Mouse (Mus musculus) midbrain, embryonic 15.5 days (tissue): Measurements from ENCODE around the gene Riiad1. TPM values are rescaled to one million over a fixed set of nuclear protein-coding genes. Genes with fewer than 3 reads are reported as not detected.
A peak's percentile ranks its signal among the peaks of the same experiment; 100 is the strongest.

Experiments used
- ATAC-seq: fragments of 200-750 bp; cut with Nextera tagmentation; replicated peaks from 2 replicates; pipeline ENCODE4 v1.8.0; 2017; ENCODE audit warnings: moderate TSS enrichment
- H3K27ac ChIP-seq: fragments of 300-500 bp; sonication (generic); 2 replicates; pipeline ENCODE4 v1.5.1; 2015; ENCODE audit warnings: mild to moderate bottlenecking, inconsistent platforms
- H3K27me3 ChIP-seq: fragments of 300-500 bp; sonication (generic); replicated peaks from 2 replicates; pipeline ENCODE4 v1.6.1; 2015; ENCODE audit warnings: inconsistent platforms
- H3K36me3 ChIP-seq: fragments of 300-500 bp; sonication (generic); replicated peaks from 2 replicates; pipeline ENCODE4 v1.6.1; 2015; ENCODE audit warnings: inconsistent platforms
- H3K4me1 ChIP-seq: fragments of 300-500 bp; sonication (generic); 2 replicates; pipeline ENCODE4 v1.6.1; 2015; ENCODE audit warnings: inconsistent platforms
- H3K4me2 ChIP-seq: fragments of 300-500 bp; sonication (generic); 2 replicates; pipeline ENCODE4 v1.6.1; 2015; ENCODE audit warnings: inconsistent platforms, mild to moderate bottlenecking, moderate library complexity
- H3K4me3 ChIP-seq: fragments of 300-500 bp; sonication (generic); 2 replicates; pipeline ENCODE4 v1.5.1; 2015; ENCODE audit warnings: mild to moderate bottlenecking, inconsistent platforms
- H3K9ac ChIP-seq: fragments of 300-500 bp; sonication (generic); 2 replicates; pipeline ENCODE4 v1.6.1; 2015; ENCODE audit warnings: mild to moderate bottlenecking, inconsistent platforms
- H3K9me3 ChIP-seq: fragments of 300-500 bp; sonication (generic); 2 replicates; pipeline ENCODE4 v1.6.1; 2016; ENCODE audit warnings: inconsistent platforms
- WGBS: fragments of 180-500 bp; shearing (Covaris S2); methylation state at CpG from one replicate; pipeline ENCODE4 v1.1.7; 2015; ENCODE audit warnings: mixed read lengths; 5-methylcytosine and 5-hydroxymethylcytosine counted together
- polyA plus RNA-seq: library from polyadenylated mRNA; unstranded; fragments of >200 nt; fragmentation: Nextera tagmentation; extraction: Ambion mirVana; gene quantifications from 2 replicates; pipeline ENCODE4 v1.2.1, GENCODE M21; 2015

The Riiad1 gene
- 20.1 and 21.3 TPM in 2 replicates for polyA plus RNA-seq

DNA sequence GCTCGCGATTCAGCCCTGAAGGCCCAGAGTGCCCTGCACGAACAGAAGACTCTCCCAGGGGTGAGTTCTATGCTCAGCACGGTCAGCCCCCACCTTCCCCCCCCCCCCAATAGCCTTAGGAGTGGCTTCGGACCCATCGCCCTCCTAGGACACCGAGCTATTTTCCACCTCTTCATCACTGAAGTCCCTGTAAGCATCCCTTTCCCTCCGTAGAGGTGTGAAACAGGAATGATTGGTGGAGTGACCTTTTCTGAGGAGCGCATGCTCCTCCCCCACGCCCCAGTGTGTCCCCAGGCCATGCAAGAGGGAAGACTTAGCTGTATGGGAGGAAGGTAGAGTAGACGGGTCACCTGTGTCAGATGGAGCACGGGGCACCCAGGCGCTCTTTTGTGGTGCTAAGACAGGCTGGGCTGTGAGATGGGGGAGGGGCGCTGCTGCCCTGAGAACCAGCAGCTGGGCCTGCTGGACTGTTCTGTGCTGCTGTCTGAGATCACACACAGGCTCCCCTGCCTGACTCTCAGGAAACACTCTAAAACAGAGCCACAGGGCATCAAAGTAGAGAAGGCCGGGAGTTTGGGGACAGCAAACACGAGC is at the start of gene Riiad1:
Riiad1 (minus strand) TSS at position 51 of the 594 bp plus-strand sequence.
- H3K4me3 ChIP-seq: peak within 1 kb of the TSS; percentile 69
- H3K4me1 ChIP-seq: peaks cover 72% of the 10 kb centered on the region
- WGBS: 13% methylated on average over 16 of the region's 16 CpGs
- peaks cover 2% of the 10 kb centered on the region; the same call in 1 of the 2 replicates for H3K36me3 ChIP-seq
- no peaks in the 10 kb centered on the region for H3K27me3 ChIP-seq
- H3K9ac ChIP-seq: peak within 1 kb of the TSS; percentile 85
- H3K9me3 ChIP-seq: no peaks in the 10 kb centered on the region
- no peak for ATAC-seq
- H3K4me2 ChIP-seq: peak within 1 kb of the TSS; percentile 83
- H3K27ac ChIP-seq: peak within 1 kb of the TSS; percentile 91

DNA sequence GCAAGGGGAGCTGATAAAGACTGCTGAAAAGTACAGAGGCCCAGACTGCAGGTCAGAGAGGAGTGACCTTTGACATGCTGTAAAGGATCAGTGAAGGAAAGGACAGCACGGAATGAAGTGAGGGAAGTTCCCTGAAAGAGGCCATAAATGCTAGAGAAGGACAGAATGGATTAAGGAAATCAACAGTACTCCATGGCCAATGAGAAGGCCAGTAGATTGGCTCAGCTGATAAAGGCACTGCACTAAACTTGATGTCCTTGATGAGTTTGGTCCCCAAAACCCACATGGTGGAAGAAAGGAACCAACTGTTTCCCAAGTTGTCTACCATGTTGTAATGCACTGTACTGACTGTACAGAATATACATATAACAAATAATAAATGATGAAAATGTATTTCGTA is 46.6 kb upstream of the Riiad1 start:
- Histone ChIP-seq H3K27ac (no peak overlapping the region), H3K4me2 (no peak overlapping the region), H3K9me3 (no peaks in the 10 kb centered on the region), H3K9ac (no peak overlapping the region), H3K4me3 (no peak overlapping the region), H3K27me3 (no peaks in the 10 kb centered on the region), H3K4me1 (no peaks in the 10 kb centered on the region), H3K36me3 (peaks cover 24% of the 10 kb centered on the region; the same call in 1 of the 2 replicates)
- ATAC-seq: no peak
- WGBS: 71% methylated on average over 2 of the region's 2 CpGs

DNA sequence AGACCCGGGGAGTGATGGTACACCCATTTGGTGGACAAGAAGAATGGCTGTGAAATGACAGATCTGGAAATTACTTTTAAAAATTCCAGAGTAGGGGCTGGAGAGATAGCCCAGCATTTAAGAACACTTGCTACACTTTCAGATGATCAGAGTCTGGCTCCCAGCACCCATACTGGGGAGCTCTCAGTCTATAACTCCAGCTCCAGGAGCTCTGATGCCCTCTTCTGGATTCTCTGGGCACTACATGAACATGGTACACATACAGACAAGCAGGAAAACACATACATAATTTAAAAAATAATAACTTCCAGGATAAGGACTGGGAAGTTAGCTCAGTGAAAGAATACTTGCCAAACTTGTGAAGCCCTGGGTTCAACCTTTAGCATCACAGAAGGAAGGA is 26.5 kb upstream of the Riiad1 start:
- Histone ChIP-seq H3K9me3 (no peaks in the 10 kb centered on the region), H3K4me3 (no peak overlapping the region), H3K27me3 (no peaks in the 10 kb centered on the region), H3K36me3 (peaks cover 16% of the 10 kb centered on the region; the same call in 1 of the 2 replicates), H3K27ac (no peak overlapping the region), H3K4me2 (no peak overlapping the region), H3K9ac (no peak overlapping the region), H3K4me1 (no peaks in the 10 kb centered on the region)
- 92% methylated on average over 1 of the region's 1 CpGs for WGBS
- ATAC-seq: no peak

DNA sequence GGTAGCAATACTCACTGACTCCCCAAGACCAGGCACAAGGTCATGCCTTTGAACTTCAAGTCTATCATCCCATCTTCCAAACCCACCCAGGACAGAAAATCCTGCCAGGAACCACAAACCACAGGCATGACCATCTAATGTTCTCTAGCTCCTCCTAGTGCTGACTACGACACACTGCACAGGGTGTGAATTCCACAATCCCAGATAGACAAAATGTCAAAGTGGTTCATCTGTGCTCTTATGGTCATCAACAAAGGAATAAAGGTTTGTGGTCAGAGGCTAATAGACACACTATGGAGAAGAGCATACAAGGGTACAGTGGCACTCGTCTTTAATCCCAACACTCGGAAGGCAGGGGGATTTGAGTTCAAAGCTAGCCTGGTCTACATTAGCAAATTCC is 22.1 kb upstream of the Riiad1 start:
- Histone ChIP-seq H3K4me3 (no peak overlapping the region), H3K4me1 (no peaks in the 10 kb centered on the region), H3K9ac (no peak overlapping the region), H3K27ac (no peak overlapping the region), H3K36me3 (peaks cover 11% of the 10 kb centered on the region; the same call in 1 of the 2 replicates), H3K27me3 (no peaks in the 10 kb centered on the region), H3K4me2 (no peak overlapping the region), H3K9me3 (no peaks in the 10 kb centered on the region)
- WGBS: 77% methylated on average over 3 of the region's 3 CpGs
- peak; percentile 59; the same call in 1 of the 2 replicates for ATAC-seq

DNA sequence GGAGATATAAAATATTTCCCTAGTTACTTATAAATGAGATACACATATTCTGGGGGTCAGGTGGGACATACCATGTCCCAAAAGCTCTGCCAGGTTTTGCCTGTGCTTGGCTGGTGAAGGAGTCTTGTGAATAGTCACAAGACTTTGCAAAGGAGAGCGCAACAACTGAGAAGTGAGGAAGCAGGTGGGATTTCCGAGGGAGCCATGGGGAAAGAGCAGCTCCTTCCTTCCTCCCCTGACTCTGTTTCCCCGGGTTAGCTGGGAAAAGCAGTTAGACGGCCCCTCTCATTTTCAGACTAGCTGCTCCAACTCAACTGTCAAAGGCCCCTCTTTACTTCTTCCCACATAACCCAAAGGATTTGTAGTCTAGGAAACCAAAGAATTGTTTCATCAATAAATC is 17.0 kb upstream of the Riiad1 start:
- Histone ChIP-seq H3K27ac (no peak overlapping the region), H3K4me1 (peaks cover 6% of the 10 kb centered on the region; the same call in 1 of the 2 replicates), H3K9ac (no peak overlapping the region), H3K4me3 (no peak overlapping the region), H3K27me3 (no peaks in the 10 kb centered on the region), H3K9me3 (no peaks in the 10 kb centered on the region), H3K4me2 (no peak overlapping the region), H3K36me3 (peaks cover 3% of the 10 kb centered on the region; the same call in 1 of the 2 replicates)
- no peak for ATAC-seq
- WGBS: 81% methylated on average over 4 of the region's 4 CpGs

DNA sequence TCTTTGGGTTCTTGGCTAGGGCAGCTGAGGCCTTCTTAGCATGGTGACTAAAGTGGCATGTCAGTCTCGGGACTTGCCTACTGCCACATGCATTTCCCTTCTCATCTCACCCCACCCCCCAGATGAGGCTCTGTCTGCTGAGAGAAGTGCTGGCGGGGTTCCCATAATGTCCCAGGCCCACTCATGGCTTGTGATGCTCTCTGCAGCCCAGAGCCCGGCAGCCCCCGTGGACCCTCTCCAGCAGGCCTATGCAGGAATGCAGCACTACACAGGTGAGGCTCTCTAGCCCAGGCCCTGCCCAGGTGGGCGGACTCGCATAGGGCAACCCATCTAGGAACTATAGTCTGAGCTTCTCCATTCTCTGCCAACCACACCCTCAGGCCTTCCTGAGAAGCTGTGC is 7.4 kb upstream of the Riiad1 start:
- no peak overlapping the region for H3K4me2 ChIP-seq
- ATAC-seq: no peak
- 80% methylated on average over 6 of the region's 6 CpGs for WGBS
- no peak overlapping the region for H3K4me3 ChIP-seq
- no peaks in the 10 kb centered on the region for H3K27me3 ChIP-seq
- H3K27ac ChIP-seq: peak overlapping the region; percentile 34; the same call in 1 of the 2 replicates
- peaks cover 71% of the 10 kb centered on the region for H3K4me1 ChIP-seq
- no peak overlapping the region for H3K9ac ChIP-seq
- H3K36me3 ChIP-seq: peaks cover 19% of the 10 kb centered on the region
- H3K9me3 ChIP-seq: no peaks in the 10 kb centered on the region

DNA sequence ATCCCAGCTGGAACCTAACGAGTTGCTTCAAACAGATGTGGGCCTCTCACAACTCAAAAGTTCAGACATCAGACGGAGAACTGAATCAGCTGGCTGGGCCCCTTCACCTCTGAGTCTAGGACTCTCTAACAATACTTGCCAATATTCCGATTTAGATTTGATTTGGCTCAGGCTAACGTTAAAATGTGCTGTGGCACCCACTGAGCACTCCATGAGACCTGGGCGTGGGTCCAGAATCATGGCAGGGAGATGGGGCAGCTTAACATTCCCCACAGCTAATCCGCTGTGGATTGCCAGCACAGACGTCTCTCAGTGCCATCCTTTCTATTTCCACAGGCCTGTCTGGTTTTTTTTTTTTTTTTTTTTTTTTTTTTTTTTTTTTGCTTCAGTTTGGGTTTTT is 5.8 kb upstream of the Riiad1 start:
- H3K9me3 ChIP-seq: no peaks in the 10 kb centered on the region
- no peak for ATAC-seq
- no peak overlapping the region for H3K4me3 ChIP-seq
- no peak overlapping the region for H3K4me2 ChIP-seq
- H3K27me3 ChIP-seq: no peaks in the 10 kb centered on the region
- H3K9ac ChIP-seq: no peak overlapping the region
- H3K27ac ChIP-seq: peak overlapping the region; percentile 89
- peaks cover 19% of the 10 kb centered on the region for H3K36me3 ChIP-seq
- peaks cover 83% of the 10 kb centered on the region for H3K4me1 ChIP-seq
- 43% methylated on average over 7 of the region's 7 CpGs for WGBS

DNA sequence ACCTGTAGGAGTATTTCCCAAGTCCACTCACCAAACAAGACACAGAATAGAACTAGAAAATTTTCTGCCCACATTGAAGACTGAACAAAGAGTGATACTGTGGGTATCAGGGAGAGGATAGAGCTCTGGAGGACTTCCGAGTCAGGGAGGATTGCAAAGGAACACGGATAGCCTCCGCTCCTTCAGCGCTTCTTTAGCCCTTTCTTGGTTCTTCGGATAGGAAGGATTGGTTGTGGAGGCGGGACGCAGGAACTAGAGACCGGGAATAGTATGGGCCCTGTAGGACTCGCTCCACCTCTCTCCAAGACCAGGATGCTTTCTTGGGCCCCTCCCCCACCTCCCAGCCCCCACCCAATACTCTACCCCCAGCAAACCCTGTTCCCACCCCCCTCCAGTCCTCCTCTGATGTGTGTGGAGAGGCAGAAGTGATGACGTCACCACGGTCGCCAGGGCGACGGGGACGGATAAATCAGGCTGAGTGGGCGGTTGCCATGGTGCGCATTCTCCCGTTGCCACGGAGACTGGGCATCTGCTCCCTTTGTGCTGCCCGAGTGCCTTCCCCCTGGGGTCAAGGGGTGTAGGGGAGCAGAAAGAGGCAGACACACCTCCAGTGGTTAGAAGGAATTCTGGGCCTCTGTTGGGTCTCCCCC is 3.8 kb upstream of the Riiad1 start:
- H3K4me1 ChIP-seq: peaks cover 80% of the 10 kb centered on the region
- H3K27me3 ChIP-seq: no peaks in the 10 kb centered on the region
- no peaks in the 10 kb centered on the region for H3K9me3 ChIP-seq
- H3K4me2 ChIP-seq: peak overlapping the region; percentile 52
- H3K27ac ChIP-seq: peak overlapping the region; percentile 89
- H3K4me3 ChIP-seq: peak overlapping the region; percentile 25
- peaks cover 19% of the 10 kb centered on the region for H3K36me3 ChIP-seq
- H3K9ac ChIP-seq: peak overlapping the region; percentile 19
- whole genome bisulfite sequencing: 6% methylated on average over 20 of the region's 20 CpGs
- peak; percentile 92 for ATAC-seq

DNA sequence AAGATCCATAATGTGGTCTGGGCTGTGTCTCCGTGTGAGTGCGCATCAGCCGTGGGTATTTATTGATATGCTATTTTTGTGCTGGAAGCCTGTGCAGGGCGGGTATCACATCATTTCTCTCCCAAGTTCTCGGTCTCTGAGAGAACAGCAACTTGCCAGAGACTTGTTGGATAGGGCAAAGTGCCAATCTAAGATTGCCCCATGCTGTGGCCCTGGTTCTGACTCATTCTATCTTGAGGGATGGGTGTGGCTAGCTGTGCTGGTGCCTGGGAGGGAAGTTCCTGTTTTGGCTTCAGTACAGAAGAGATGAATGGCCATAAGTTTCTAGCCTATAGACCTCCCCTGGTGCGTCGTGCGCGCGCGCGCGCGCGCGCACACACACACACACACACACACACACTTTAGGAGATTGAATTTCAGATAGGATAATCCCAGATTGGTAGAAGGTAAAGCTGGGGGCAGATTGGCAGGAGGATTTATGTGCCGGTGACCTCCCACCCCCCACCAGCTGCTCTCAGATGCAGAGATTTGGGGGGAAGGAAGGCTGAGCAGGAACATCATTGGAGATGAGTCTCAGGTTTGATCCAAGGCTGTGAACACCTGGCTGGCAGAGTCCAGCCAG is 2.7 kb upstream of the Riiad1 start:
- no peak for ATAC-seq
- peaks cover 80% of the 10 kb centered on the region for H3K4me1 ChIP-seq

DNA sequence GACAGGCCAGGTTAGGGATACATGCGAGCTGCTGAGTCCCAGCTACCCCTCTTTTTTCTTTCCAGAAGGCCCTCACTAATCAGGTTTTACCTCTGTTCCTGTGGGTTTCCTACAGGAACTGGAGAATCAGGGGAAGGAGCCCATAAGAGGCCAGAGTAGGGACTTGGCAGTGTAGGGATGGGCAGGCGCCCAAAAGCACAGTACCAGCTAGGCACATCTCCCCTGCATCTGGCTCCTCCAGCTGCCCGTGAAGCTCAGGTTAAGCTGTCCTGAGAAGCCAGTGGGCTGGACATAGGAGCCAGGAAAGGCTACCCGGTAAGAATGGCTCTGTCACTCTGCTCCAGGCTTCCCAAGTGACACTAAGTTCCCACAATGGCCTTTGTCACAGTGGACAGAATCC is 1.3 kb upstream of the Riiad1 start:
- peaks cover 6% of the 10 kb centered on the region; the same call in 1 of the 2 replicates for H3K36me3 ChIP-seq
- 67% methylated on average over 4 of the region's 4 CpGs for WGBS
- H3K4me2 ChIP-seq: peak overlapping the region; percentile 83; the same call in 1 of the 2 replicates
- peaks cover 78% of the 10 kb centered on the region for H3K4me1 ChIP-seq
- H3K9me3 ChIP-seq: no peaks in the 10 kb centered on the region
- no peak overlapping the region for H3K9ac ChIP-seq
- H3K4me3 ChIP-seq: no peak overlapping the region
- peak overlapping the region; percentile 89 for H3K27ac ChIP-seq
- H3K27me3 ChIP-seq: no peaks in the 10 kb centered on the region
- no peak for ATAC-seq

More for the DNA sequence above, 2.7 kb upstream of the Riiad1 start:
- Histone ChIP-seq H3K27ac (peak overlapping the region; percentile 89), H3K9me3 (no peaks in the 10 kb centered on the region), H3K27me3 (no peaks in the 10 kb centered on the region), H3K4me2 (peak overlapping the region; percentile 52), H3K36me3 (peaks cover 13% of the 10 kb centered on the region), H3K4me3 (no peak overlapping the region), H3K9ac (no peak overlapping the region)
- 82% methylated on average over 17 of the region's 17 CpGs for WGBS

DNA sequence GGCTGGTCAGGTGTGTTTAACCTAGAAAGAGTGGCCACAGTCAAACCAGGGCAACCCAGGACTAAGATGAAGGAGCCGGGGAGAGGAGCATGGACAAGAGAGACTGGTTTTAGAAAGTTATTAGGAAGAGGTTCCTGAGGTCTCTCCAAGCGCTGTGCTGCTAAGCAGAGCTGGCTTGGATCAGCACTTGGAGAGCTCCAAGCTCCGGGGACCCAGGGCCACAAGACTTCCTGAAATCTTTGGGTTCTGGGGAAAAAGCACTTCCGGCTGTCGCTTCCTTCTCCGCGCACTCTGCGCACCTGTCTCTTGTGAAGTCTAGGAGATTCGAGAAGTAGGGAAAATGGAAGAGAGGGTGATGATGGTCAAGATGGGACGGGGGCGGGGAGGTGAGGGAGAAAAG is 577 bp downstream of the Riiad1 start:
- H3K9ac ChIP-seq: peak overlapping the region; percentile 85
- no peaks in the 10 kb centered on the region for H3K9me3 ChIP-seq
- no peaks in the 10 kb centered on the region for H3K27me3 ChIP-seq
- 9% methylated on average over 11 of the region's 11 CpGs for WGBS
- no peaks in the 10 kb centered on the region; the same call in 1 of the 2 replicates for H3K36me3 ChIP-seq
- peak overlapping the region; percentile 91; the same call in 1 of the 2 replicates for H3K27ac ChIP-seq
- peak overlapping the region; percentile 83 for H3K4me2 ChIP-seq
- ATAC-seq: no peak
- H3K4me1 ChIP-seq: peaks cover 64% of the 10 kb centered on the region
- H3K4me3 ChIP-seq: peak overlapping the region; percentile 69

DNA sequence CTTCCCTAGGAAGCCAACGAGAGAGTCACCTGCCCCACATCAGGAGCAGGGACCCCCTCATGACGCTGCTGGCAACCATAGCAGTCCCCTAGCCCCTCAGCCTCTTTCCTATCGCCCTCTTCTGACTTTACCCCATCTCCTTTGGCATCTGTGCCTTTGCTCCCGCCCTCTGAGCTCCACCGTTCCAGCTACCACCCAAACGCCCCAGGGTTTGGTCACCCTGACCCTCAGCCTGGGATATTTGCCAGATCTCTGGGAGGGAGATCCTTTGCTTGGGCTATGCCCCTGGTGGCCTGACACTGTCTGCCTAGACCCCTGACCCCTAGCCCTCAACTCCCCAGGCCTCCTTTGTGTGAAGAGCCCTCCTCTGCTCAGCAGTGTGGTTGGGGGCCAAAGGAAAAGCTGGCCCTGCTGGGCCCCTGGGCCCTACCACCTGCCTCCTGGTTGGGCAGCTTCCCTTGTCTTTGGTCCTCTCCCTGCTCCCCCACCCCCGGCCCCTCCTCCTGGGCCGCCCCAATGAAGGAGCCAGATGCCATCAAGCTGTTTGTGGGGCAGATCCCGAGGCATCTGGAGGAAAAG is 1.5 kb downstream of the Riiad1 start:
- WGBS: 0% methylated on average over 9 of the region's 9 CpGs

More for the DNA sequence above, 1.5 kb downstream of the Riiad1 start:
- H3K36me3 ChIP-seq: no peaks in the 10 kb centered on the region; the same call in 1 of the 2 replicates
- ATAC-seq: peak; percentile 41
- peak overlapping the region; percentile 69 for H3K4me3 ChIP-seq
- H3K4me1 ChIP-seq: peaks cover 57% of the 10 kb centered on the region
- no peaks in the 10 kb centered on the region for H3K9me3 ChIP-seq
- peak overlapping the region; percentile 85 for H3K9ac ChIP-seq
- H3K27me3 ChIP-seq: no peaks in the 10 kb centered on the region
- H3K4me2 ChIP-seq: peak overlapping the region; percentile 83
- peak overlapping the region; percentile 91 for H3K27ac ChIP-seq
